Mouse (Mus musculus): Measurements from ENCODE around the gene Nfasc. TPM values are rescaled to one million over a fixed set of nuclear protein-coding genes. Genes with fewer than 3 reads are reported as not detected.

Nfasc gene
- polyA plus RNA-seq, 1 experiment from 2014 or later: 0.45 TPM

- no peak for ATAC-seq (ENCODE audit: low FRiP score, low TSS enrichment)
- no peak overlapping the region for H3K4me2 ChIP-seq (replicated peaks; ENCODE audit: low read depth, low read length)
- no peak overlapping the region for H3K27ac ChIP-seq (ENCODE audit: low read length)
- H3K9ac ChIP-seq (replicated peaks; ENCODE audit: low read length): no peak overlapping the region
- peaks cover 48% of the 10 kb centered on the region for H3K27me3 ChIP-seq (ENCODE audit: insufficient read depth, low read length)
- no peak overlapping the region for H3K4me3 ChIP-seq (ENCODE audit: low read length)
- no peaks in the 10 kb centered on the region for H3K4me1 ChIP-seq (ENCODE audit: insufficient read depth, low read length)
- H3K9me3 ChIP-seq (ENCODE audit: low read length): no peaks in the 10 kb centered on the region
- 2% methylated on average over 11 of the region's 11 CpGs for WGBS
- H3K36me3 ChIP-seq (ENCODE audit: insufficient read depth, low read length): no peaks in the 10 kb centered on the region
These were observed 2.5 kb downstream of the Nfasc start for GRCm38 (mm10) chr1:132739077-132739521.

GRCm38 (mm10) chr1:132736171-132736570 lies 5.4 kb downstream of the Nfasc start:
- ATAC-seq (ENCODE audit: low FRiP score, low TSS enrichment): no peak
- Histone ChIP-seq H3K9me3 (ENCODE audit: low read length) (no peaks in the 10 kb centered on the region), H3K36me3 (ENCODE audit: insufficient read depth, low read length) (no peaks in the 10 kb centered on the region), H3K4me2 (replicated peaks; ENCODE audit: low read depth, low read length) (no peak overlapping the region), H3K27me3 (ENCODE audit: insufficient read depth, low read length) (peaks cover 31% of the 10 kb centered on the region), H3K4me1 (ENCODE audit: insufficient read depth, low read length) (no peaks in the 10 kb centered on the region), H3K27ac (ENCODE audit: low read length) (no peak overlapping the region), H3K4me3 (ENCODE audit: low read length) (no peak overlapping the region), H3K9ac (replicated peaks; ENCODE audit: low read length) (no peak overlapping the region)
- WGBS: 13% methylated on average over 4 of the region's 4 CpGs

GRCm38 (mm10) chr1:132733873-132734447 lies 7.6 kb downstream of the Nfasc start:
- no peaks in the 10 kb centered on the region for H3K9me3 ChIP-seq (ENCODE audit: low read length)
- H3K27me3 ChIP-seq (ENCODE audit: insufficient read depth, low read length): peaks cover 12% of the 10 kb centered on the region
- no peak overlapping the region for H3K4me3 ChIP-seq (ENCODE audit: low read length)
- H3K27ac ChIP-seq (ENCODE audit: low read length): no peak overlapping the region
- no peak for ATAC-seq (ENCODE audit: low FRiP score, low TSS enrichment)
- no peaks in the 10 kb centered on the region for H3K36me3 ChIP-seq (ENCODE audit: insufficient read depth, low read length)
- no peak overlapping the region for H3K9ac ChIP-seq (replicated peaks; ENCODE audit: low read length)
- no peaks in the 10 kb centered on the region for H3K4me1 ChIP-seq (ENCODE audit: insufficient read depth, low read length)
- WGBS: 29% methylated on average over 9 of the region's 9 CpGs
- no peak overlapping the region for H3K4me2 ChIP-seq (replicated peaks; ENCODE audit: low read depth, low read length)

- H3K4me3 ChIP-seq (ENCODE audit: low read length): no peak overlapping the region
- no peak overlapping the region for H3K27ac ChIP-seq (ENCODE audit: low read length)
- no peaks in the 10 kb centered on the region for H3K4me1 ChIP-seq (ENCODE audit: insufficient read depth, low read length)
- H3K4me2 ChIP-seq (replicated peaks; ENCODE audit: low read depth, low read length): no peak overlapping the region
- no peaks in the 10 kb centered on the region for H3K36me3 ChIP-seq (ENCODE audit: insufficient read depth, low read length)
- H3K9me3 ChIP-seq (ENCODE audit: low read length): no peaks in the 10 kb centered on the region
- H3K9ac ChIP-seq (replicated peaks; ENCODE audit: low read length): no peak overlapping the region
- 74% methylated on average over 12 of the region's 12 CpGs for WGBS
- H3K27me3 ChIP-seq (ENCODE audit: insufficient read depth, low read length): peaks cover 3% of the 10 kb centered on the region
- ATAC-seq (ENCODE audit: low FRiP score, low TSS enrichment): no peak
These were observed 9.3 kb downstream of the Nfasc start for GRCm38 (mm10) chr1:132732307-132732706.

GRCm38 (mm10) chr1:132727548-132727947 lies 14.0 kb downstream of the Nfasc start:
- Histone ChIP-seq H3K4me1 (ENCODE audit: insufficient read depth, low read length) (no peaks in the 10 kb centered on the region), H3K4me2 (replicated peaks; ENCODE audit: low read depth, low read length) (no peak overlapping the region), H3K9me3 (ENCODE audit: low read length) (no peaks in the 10 kb centered on the region), H3K4me3 (ENCODE audit: low read length) (no peak overlapping the region), H3K27me3 (ENCODE audit: insufficient read depth, low read length) (no peaks in the 10 kb centered on the region), H3K9ac (replicated peaks; ENCODE audit: low read length) (no peak overlapping the region), H3K36me3 (ENCODE audit: insufficient read depth, low read length) (no peaks in the 10 kb centered on the region), H3K27ac (ENCODE audit: low read length) (no peak overlapping the region)
- WGBS: 75% methylated on average over 2 of the region's 2 CpGs
- no peak for ATAC-seq (ENCODE audit: low FRiP score, low TSS enrichment)

- Histone ChIP-seq H3K4me2 (replicated peaks; ENCODE audit: low read depth, low read length) (no peak overlapping the region), H3K4me1 (ENCODE audit: insufficient read depth, low read length) (no peaks in the 10 kb centered on the region), H3K27me3 (ENCODE audit: insufficient read depth, low read length) (no peaks in the 10 kb centered on the region), H3K9me3 (ENCODE audit: low read length) (no peaks in the 10 kb centered on the region), H3K27ac (ENCODE audit: low read length) (no peak overlapping the region), H3K36me3 (ENCODE audit: insufficient read depth, low read length) (no peaks in the 10 kb centered on the region), H3K4me3 (ENCODE audit: low read length) (no peak overlapping the region), H3K9ac (replicated peaks; ENCODE audit: low read length) (no peak overlapping the region)
- ATAC-seq (ENCODE audit: low FRiP score, low TSS enrichment): no peak
- 77% methylated on average over 4 of the region's 4 CpGs for WGBS
These were observed 19.2 kb downstream of the Nfasc start for GRCm38 (mm10) chr1:132722362-132722761.

GRCm38 (mm10) chr1:132721266-132721665 lies 20.3 kb downstream of the Nfasc start:
- no peak for ATAC-seq (ENCODE audit: low FRiP score, low TSS enrichment)
- no peak overlapping the region for H3K27ac ChIP-seq (ENCODE audit: low read length)

GRCm38 (mm10) chr1:132718225-132718624 lies 23.4 kb downstream of the Nfasc start:
- Histone ChIP-seq H3K36me3 (ENCODE audit: insufficient read depth, low read length) (no peaks in the 10 kb centered on the region), H3K4me3 (ENCODE audit: low read length) (no peak overlapping the region), H3K9ac (replicated peaks; ENCODE audit: low read length) (no peak overlapping the region), H3K4me1 (ENCODE audit: insufficient read depth, low read length) (no peaks in the 10 kb centered on the region), H3K4me2 (replicated peaks; ENCODE audit: low read depth, low read length) (no peak overlapping the region), H3K9me3 (ENCODE audit: low read length) (no peaks in the 10 kb centered on the region), H3K27me3 (ENCODE audit: insufficient read depth, low read length) (no peaks in the 10 kb centered on the region), H3K27ac (ENCODE audit: low read length) (no peak overlapping the region)
- no peak for ATAC-seq (ENCODE audit: low FRiP score, low TSS enrichment)
- WGBS: 76% methylated on average over 5 of the region's 5 CpGs

More at GRCm38 (mm10) chr1:132721266-132721665, 20.3 kb downstream of the Nfasc start:
- H3K27me3 ChIP-seq (ENCODE audit: insufficient read depth, low read length): no peaks in the 10 kb centered on the region
- H3K4me2 ChIP-seq (replicated peaks; ENCODE audit: low read depth, low read length): no peak overlapping the region
- H3K4me1 ChIP-seq (ENCODE audit: insufficient read depth, low read length): no peaks in the 10 kb centered on the region
- 78% methylated on average over 3 of the region's 3 CpGs for WGBS
- no peaks in the 10 kb centered on the region for H3K36me3 ChIP-seq (ENCODE audit: insufficient read depth, low read length)
- H3K4me3 ChIP-seq (ENCODE audit: low read length): no peak overlapping the region
- no peak overlapping the region for H3K9ac ChIP-seq (replicated peaks; ENCODE audit: low read length)
- no peaks in the 10 kb centered on the region for H3K9me3 ChIP-seq (ENCODE audit: low read length)

- H3K9ac ChIP-seq (replicated peaks; ENCODE audit: low read length): no peak overlapping the region
- H3K4me1 ChIP-seq (ENCODE audit: insufficient read depth, low read length): no peaks in the 10 kb centered on the region
- WGBS: 87% methylated on average over 9 of the region's 9 CpGs
- H3K27me3 ChIP-seq (ENCODE audit: insufficient read depth, low read length): no peaks in the 10 kb centered on the region
- no peak overlapping the region for H3K4me2 ChIP-seq (replicated peaks; ENCODE audit: low read depth, low read length)
- no peak for ATAC-seq (ENCODE audit: low FRiP score, low TSS enrichment)
- H3K27ac ChIP-seq (ENCODE audit: low read length): no peak overlapping the region
- no peaks in the 10 kb centered on the region for H3K36me3 ChIP-seq (ENCODE audit: insufficient read depth, low read length)
- no peak overlapping the region for H3K4me3 ChIP-seq (ENCODE audit: low read length)
- no peaks in the 10 kb centered on the region for H3K9me3 ChIP-seq (ENCODE audit: low read length)
These were observed 26.6 kb downstream of the Nfasc start for GRCm38 (mm10) chr1:132715044-132715443.

GRCm38 (mm10) chr1:132709419-132709818 lies 32.2 kb downstream of the Nfasc start:
- H3K4me2 ChIP-seq (replicated peaks; ENCODE audit: low read depth, low read length): no peak overlapping the region
- no peak overlapping the region for H3K27ac ChIP-seq (ENCODE audit: low read length)
- H3K36me3 ChIP-seq (ENCODE audit: insufficient read depth, low read length): no peaks in the 10 kb centered on the region
- H3K9me3 ChIP-seq (ENCODE audit: low read length): no peaks in the 10 kb centered on the region
- no peak overlapping the region for H3K4me3 ChIP-seq (ENCODE audit: low read length)
- no peaks in the 10 kb centered on the region for H3K27me3 ChIP-seq (ENCODE audit: insufficient read depth, low read length)
- WGBS: 57% methylated on average over 5 of the region's 5 CpGs
- H3K9ac ChIP-seq (replicated peaks; ENCODE audit: low read length): no peak overlapping the region
- no peaks in the 10 kb centered on the region for H3K4me1 ChIP-seq (ENCODE audit: insufficient read depth, low read length)
- no peak for ATAC-seq (ENCODE audit: low FRiP score, low TSS enrichment)

Measured in kidney, embryonic 16.5 days (tissue).